Mouse (Mus musculus) mouse embryonic stem cell (cell line): ENCODE measurements at regions not wholly inside any gene's neighbourhood (a gene's known extent, or its start where the extent isn't known, plus 50 kb on each side); places are given as distances from the start of the nearest gene placed in this dataset.
"Not testable (repeated sequence)": the region's sequence is repeated elsewhere in the genome, so short reads cannot be mapped to it uniquely, and the experiment has no call there.

ENCODE experiments used
- in situ Hi-C, 2 experiments: fragments of 300-500 bp; cut with MboI; formaldehyde crosslinking; loops; 1 replicate in 1 of 2; 3 replicates in 1 of 2; pipeline ENCODE4 v1.14.3; 2019 to 2020; ENCODE audit warnings: low sequenced_read_pairs in 2 of 2, low pct_unique_long_range_greater_than_20kb in 1 of 2, mixed read lengths in 1 of 2; ENCODE audit not compliant: unreplicated experiment in 1 of 2

GRCm38 (mm10) chr9:76407549-76407948, 83.9 kb upstream of the Hcrtr2 start:
- in situ Hi-C loops, result no loop called here

- in situ Hi-C loops, result not testable (repeated sequence)
These were observed 78.4 kb upstream of the Hcrtr2 start for GRCm38 (mm10) chr9:76401897-76402670.

GRCm38 (mm10) chr9:76400900-76401299, 77.2 kb upstream of the Hcrtr2 start:
- in situ Hi-C loops, result no loop called here

GRCm38 (mm10) chr9:76393763-76394162, 70.1 kb upstream of the Hcrtr2 start:
- in situ Hi-C loops, result loop anchor here (25.0 kb wide), 2 partner anchors 269 to 994 kb away; no protein-coding TSS in a partner anchor

GRCm38 (mm10) chr9:76390839-76391238, 67.2 kb upstream of the Hcrtr2 start:
- in situ Hi-C loops, result loop anchor here (25.0 kb wide), 2 partner anchors 271 to 996 kb away; no protein-coding TSS in a partner anchor
